Mouse (Mus musculus) liver, embryonic 14.5 days (tissue): ENCODE data around the gene Hirip3. TPM values are rescaled to one million over a fixed set of nuclear protein-coding genes. Genes with fewer than 3 reads are reported as not detected.

Source experiments
- ATAC-seq: fragments of 200-750 bp; cut with Nextera tagmentation; 2 replicates; pipeline ENCODE4 v1.8.0; 2017; ENCODE audit warnings: moderate number of reproducible peaks, mild to moderate bottlenecking, moderate library complexity; ENCODE audit not compliant: insufficient read depth
- DNase-seq, 3 experiments: peaks; one replicate each; pipeline ENCODE4 v3.0.0-alpha.2; 2012 to 2013; ENCODE audit warnings: low read depth in 3 of 3, low spot score in 3 of 3
- H3K27ac ChIP-seq: fragments of 300-500 bp; sonication (generic); 2 replicates; pipeline ENCODE4 v1.5.1; 2014; ENCODE audit warnings: moderate library complexity, mild to moderate bottlenecking, control low read depth, inconsistent platforms
- H3K27me3 ChIP-seq: fragments of 300-500 bp; sonication (generic); 2 replicates; pipeline ENCODE4 v1.6.1; 2014; ENCODE audit warnings: mild to moderate bottlenecking, low read length, moderate library complexity; ENCODE audit not compliant: control insufficient read depth, insufficient read depth
- H3K36me3 ChIP-seq: fragments of 300-500 bp; sonication (generic); replicated peaks from 2 replicates; pipeline ENCODE4 v1.6.1; 2014; ENCODE audit warnings: low read depth; ENCODE audit not compliant: control insufficient read depth, insufficient read depth
- H3K4me1 ChIP-seq, 2 experiments: fragments of 200-500 bp in 1 of 2; fragments of 300-500 bp in 1 of 2; sonication (generic) in 1 of 2; replicated peaks; 2 replicates each; pipeline ENCODE4 v1.6.1; 2012 to 2014; ENCODE audit warnings: antibody characterized with exemption in 1 of 2, inconsistent platforms in 1 of 2, low read length in 1 of 2; ENCODE audit not compliant: control insufficient read depth in 2 of 2, insufficient read depth in 2 of 2
- H3K4me2 ChIP-seq: fragments of 300-500 bp; sonication (generic); 2 replicates; pipeline ENCODE4 v1.6.1; 2014; ENCODE audit warnings: low read depth, mild to moderate bottlenecking, control low read depth, moderate library complexity
- H3K4me3 ChIP-seq, 2 experiments: fragments of 200-500 bp in 1 of 2; fragments of 300-500 bp in 1 of 2; sonication (generic) in 1 of 2; 2 replicates each; pipeline ENCODE4 v1.5.1; 2012 to 2014; ENCODE audit warnings: low read depth in 2 of 2, low read length in 2 of 2, mild to moderate bottlenecking in 2 of 2, control low read depth in 1 of 2, inconsistent platforms in 1 of 2, moderate library complexity in 1 of 2; ENCODE audit not compliant: insufficient read depth in 1 of 2
- H3K9ac ChIP-seq: fragments of 300-500 bp; sonication (generic); replicated peaks from 2 replicates; pipeline ENCODE4 v1.6.1; 2014; ENCODE audit warnings: mild to moderate bottlenecking, control low read depth, moderate library complexity
- H3K9me3 ChIP-seq: fragments of 300-500 bp; sonication (generic); 2 replicates; pipeline ENCODE4 v1.6.1; 2016; ENCODE audit warnings: low read length, mixed read lengths; ENCODE audit not compliant: control insufficient read depth
- CTCF ChIP-seq: IDR thresholded peaks from 2 replicates; pipeline ENCODE4 v1.5.1; 2016; ENCODE audit warnings: antibody characterized with exemption, low read depth, control low read depth
- EP300 ChIP-seq: IDR thresholded peaks from 2 replicates; pipeline ENCODE4 v1.6.1; 2016; ENCODE audit warnings: antibody characterized with exemption, low read depth
- WGBS: fragments of 180-500 bp; shearing (Covaris S2); extraction: QIAGEN DNeasy Blood & Tissue Kit; methylation state at CpG from one replicate; pipeline ENCODE4 v1.1.7; 2014; ENCODE audit not compliant: insufficient replicate concordance; 5-methylcytosine and 5-hydroxymethylcytosine counted together
- polyA plus RNA-seq, 2 experiments: library from polyadenylated mRNA; depleted of rRNA in 1 of 2; stranded (reverse) in 1 of 2; unstranded in 1 of 2; fragments of >200 nt; fragmentation: Nextera tagmentation in 1 of 2; extraction: Ambion mirVana in 1 of 2; gene quantifications; 2 replicates each; pipeline versions ENCODE4 v1.2.1 to v1.2.3; 2012 to 2014

The Hirip3 gene
- polyA plus RNA-seq, 2 experiments: 5.2 to 58.1 TPM

DNA sequence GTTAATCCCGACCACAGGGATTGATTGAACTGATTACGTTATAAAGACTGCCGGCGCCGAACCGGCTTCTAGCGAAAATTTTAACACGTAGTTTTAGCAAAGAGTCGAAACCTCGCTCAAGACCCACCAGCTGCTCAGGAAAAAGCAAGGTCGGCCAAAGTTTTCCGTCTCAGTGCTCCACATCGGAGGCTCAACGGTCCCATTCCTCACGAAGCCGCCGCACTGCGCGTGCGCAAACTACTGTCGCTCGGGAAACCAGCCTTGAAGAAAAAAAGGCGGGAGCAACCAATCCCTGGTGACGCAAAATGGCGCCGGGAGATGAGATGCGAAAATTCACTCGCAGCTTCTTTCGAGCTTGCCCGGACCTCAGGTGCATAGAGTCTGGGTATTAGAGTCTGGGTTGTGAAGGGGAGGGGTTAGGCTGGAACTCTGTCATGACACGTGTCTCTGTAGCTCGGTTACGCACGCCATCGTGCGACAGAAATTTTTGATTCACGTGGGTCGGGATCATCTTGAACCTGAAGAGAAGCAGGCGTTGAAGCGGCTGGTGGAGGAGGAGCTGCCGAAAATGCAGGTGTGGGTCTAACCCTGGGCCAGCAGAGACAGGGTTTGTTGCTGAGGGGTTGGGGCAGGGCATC is 494 bp downstream of the Hirip3 start, which contains the start of gene Ino80e:
TSS of gene Ino80e (minus strand) at position 231 of the 638 bp plus-strand sequence.
- no peaks in the 10 kb centered on the region for H3K27me3 ChIP-seq
- peak within 1 kb of the TSS; percentile 83 for H3K9ac ChIP-seq
- peaks cover 36% of the 10 kb centered on the region for H3K36me3 ChIP-seq
- TF ChIP-seq EP300: no peak
- TF ChIP-seq CTCF: 0 out of 2 replicates have a peak, but pooled peaks have one; percentile 5
- peak; percentile 88 to 92 (median 90) for DNase-seq
- peaks cover 14 to 20% of the 10 kb centered on the region in 2 experiments for H3K4me1 ChIP-seq
- ATAC-seq: peak; percentile 77; the same call in 1 of the 2 replicates
- H3K27ac ChIP-seq: peak within 1 kb of the TSS; percentile 58
- WGBS: under 1% methylated on average over 41 of the region's 41 CpGs
- H3K4me2 ChIP-seq: peak within 1 kb of the TSS; percentile 99
- peak within 1 kb of the TSS; percentile 80 to 95 for H3K4me3 ChIP-seq
- no peaks in the 10 kb centered on the region for H3K9me3 ChIP-seq

- Histone ChIP-seq H3K9ac (peak overlapping the region; percentile 83), H3K9me3 (no peaks in the 10 kb centered on the region), H3K27ac (peak overlapping the region; percentile 58; the same call in 1 of the 2 replicates), H3K4me2 (peak overlapping the region; percentile 99), H3K4me1 (peaks cover 14 to 20% of the 10 kb centered on the region in 2 experiments), H3K27me3 (no peaks in the 10 kb centered on the region), H3K36me3 (peaks cover 30% of the 10 kb centered on the region), H3K4me3 (peak overlapping the region; percentile 10 to 80; a peak in 3 of 4 replicates)
- TF ChIP-seq CTCF (no peak), EP300 (no peak)
- no peak for ATAC-seq
- no peak for DNase-seq
- 76% methylated on average over 6 of the region's 6 CpGs for WGBS
Observed at GRCm38 (mm10) chr7:126863791-126864190, 2.0 kb downstream of the Hirip3 start.

GRCm38 (mm10) chr7:126867534-126867933 is 5.8 kb downstream of the Hirip3 start:
- ATAC-seq (no peak), DNase-seq (no peak)
- H3K9ac ChIP-seq: no peak overlapping the region
- peaks cover 9 to 12% of the 10 kb centered on the region in 2 experiments for H3K4me1 ChIP-seq
- WGBS: 93% methylated on average over 2 of the region's 2 CpGs
- no peak for TF ChIP-seq EP300
- TF ChIP-seq CTCF: no peak
- no peak overlapping the region for H3K4me2 ChIP-seq
- H3K27me3 ChIP-seq: no peaks in the 10 kb centered on the region
- no peak overlapping the region for H3K27ac ChIP-seq
- peaks cover 49% of the 10 kb centered on the region for H3K36me3 ChIP-seq
- H3K4me3 ChIP-seq: no peak overlapping the region
- no peaks in the 10 kb centered on the region for H3K9me3 ChIP-seq

GRCm38 (mm10) chr7:126868003-126868402 is 6.2 kb downstream of the Hirip3 start:
- WGBS: 73% methylated on average over 12 of the region's 12 CpGs
- ATAC-seq: no peak
- peaks cover 54% of the 10 kb centered on the region for H3K36me3 ChIP-seq

DNA sequence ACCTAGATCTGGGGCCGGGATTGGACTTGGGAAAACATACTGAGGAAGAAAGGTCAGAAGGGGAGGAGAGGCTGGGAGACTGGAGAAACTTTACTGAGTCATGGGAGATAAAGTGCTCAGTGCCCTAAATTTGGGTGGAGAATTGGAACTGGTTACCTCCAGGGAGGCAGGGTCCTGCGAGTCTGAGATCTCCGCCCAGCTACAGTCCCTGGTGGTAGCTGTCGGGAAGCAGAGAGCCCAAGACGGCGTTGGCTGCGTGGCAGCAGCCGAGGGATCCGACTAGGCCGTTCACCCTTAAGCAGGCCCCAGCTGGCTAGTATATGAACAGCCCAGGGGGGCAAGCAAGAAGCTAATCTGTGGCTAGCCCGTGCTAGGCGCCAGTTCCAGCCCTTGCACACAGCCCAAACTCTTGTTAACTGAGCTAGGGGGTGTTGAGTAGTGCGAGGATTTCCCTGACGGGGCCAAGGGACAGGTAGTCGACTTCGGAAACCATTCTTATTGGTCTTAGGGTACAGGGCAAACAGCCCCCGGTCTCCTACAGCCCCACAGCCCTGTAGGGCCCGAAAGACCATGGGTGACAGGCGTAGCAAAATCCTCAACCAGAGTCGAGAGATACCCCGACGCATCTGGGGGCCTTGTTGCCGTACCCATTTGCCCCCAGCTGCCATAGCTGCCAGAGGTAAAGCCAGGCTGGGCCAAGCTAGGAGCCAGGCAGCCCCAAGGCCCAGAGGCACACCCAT is 8.2 kb downstream of the Hirip3 start:
- no peaks in the 10 kb centered on the region for H3K27me3 ChIP-seq
- no peak overlapping the region for H3K9ac ChIP-seq
- no peaks in the 10 kb centered on the region for H3K4me1 ChIP-seq
- TF ChIP-seq EP300 (no peak), CTCF (no peak)
- H3K4me2 ChIP-seq: no peak overlapping the region
- H3K4me3 ChIP-seq: no peak overlapping the region
- H3K9me3 ChIP-seq: no peaks in the 10 kb centered on the region
- DNase-seq: no peak
- WGBS: 84% methylated on average over 23 of the region's 23 CpGs
- ATAC-seq: no peak
- no peak overlapping the region for H3K27ac ChIP-seq
- H3K36me3 ChIP-seq: peaks cover 63% of the 10 kb centered on the region

More at GRCm38 (mm10) chr7:126868003-126868402, 6.2 kb downstream of the Hirip3 start:
- H3K27ac ChIP-seq: no peak overlapping the region
- DNase-seq: no peak
- H3K9ac ChIP-seq: no peak overlapping the region
- peaks cover 7% of the 10 kb centered on the region in 2 experiments for H3K4me1 ChIP-seq
- H3K4me3 ChIP-seq: no peak overlapping the region
- H3K9me3 ChIP-seq: no peaks in the 10 kb centered on the region
- no peaks in the 10 kb centered on the region for H3K27me3 ChIP-seq
- no peak overlapping the region for H3K4me2 ChIP-seq
- TF ChIP-seq CTCF: no peak
- TF ChIP-seq EP300: no peak
